Mouse (Mus musculus) megakaryocyte, embryonic 14.5 days (primary cell): ENCODE data around the gene Gbp5. TPM values are rescaled to one million over a fixed set of nuclear protein-coding genes. Genes with fewer than 3 reads are reported as not detected.
A peak's percentile ranks its signal among the peaks of the same experiment; 100 is the strongest.

ENCODE experiments used
- H3K27me3 ChIP-seq: replicated peaks from 2 replicates; pipeline ENCODE3; 2012; ENCODE audit warnings: inconsistent platforms
- H3K36me3 ChIP-seq: replicated peaks from 2 replicates; pipeline ENCODE3; 2012; ENCODE audit warnings: low read length, inconsistent platforms, mixed read lengths
- H3K4me1 ChIP-seq: 2 replicates; pipeline ENCODE4 v1.6.1; 2012; ENCODE audit warnings: inconsistent platforms
- H3K4me3 ChIP-seq: replicated peaks from 2 replicates; pipeline ENCODE3; 2012; ENCODE audit warnings: moderate library complexity, mild to moderate bottlenecking, inconsistent platforms
- H3K9me3 ChIP-seq: 2 replicates; pipeline ENCODE4 v1.6.1; 2012; ENCODE audit warnings: inconsistent platforms
- FLI1 ChIP-seq: IDR thresholded peaks from 2 replicates; pipeline ENCODE4 v1.6.1; 2012; ENCODE audit warnings: low read length, inconsistent platforms, mixed read lengths
- GATA1 ChIP-seq: IDR thresholded peaks from 3 replicates; pipeline ENCODE4 v1.6.1; 2012; ENCODE audit warnings: mixed read lengths, low read length, inconsistent platforms, borderline replicate concordance
- polyA plus RNA-seq: library from polyadenylated mRNA; stranded (reverse); fragments of >175 nt; gene quantifications from 2 replicates; pipeline ENCODE4 v1.2.3, GENCODE M21; 2012; ENCODE audit warnings: low replicate concordance; ENCODE audit not compliant: insufficient read depth

The Gbp5 gene
- polyA plus RNA-seq, 1 experiment = 0.45 TPM

DNA sequence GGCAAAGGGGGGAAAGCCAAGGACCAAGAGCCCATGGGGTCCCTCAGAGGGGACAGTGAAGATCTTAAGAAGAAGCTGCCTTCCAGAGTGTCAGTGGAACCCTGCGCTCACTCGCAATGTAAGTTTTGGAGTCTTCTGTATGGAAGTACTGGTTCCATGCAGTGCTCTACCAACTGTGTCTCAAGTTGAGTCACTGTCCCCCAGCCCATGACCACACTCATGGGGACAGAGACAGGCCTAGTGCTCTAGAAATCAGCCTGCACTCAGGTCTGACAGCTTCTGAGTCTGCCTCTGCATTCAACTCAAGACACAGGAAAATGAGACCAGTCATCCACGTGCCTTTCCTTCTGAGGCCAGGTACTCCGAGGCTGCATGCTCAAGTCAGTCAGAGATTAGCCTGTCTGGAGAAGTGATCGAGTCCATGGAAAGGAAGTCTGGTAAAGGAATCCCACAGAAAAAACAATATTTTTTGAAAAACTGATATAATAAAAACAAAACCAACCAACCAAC, 1.4 kb downstream of the Gbp5 start:
- Histone ChIP-seq H3K36me3 (no peaks in the 10 kb centered on the region), H3K4me1 (peaks cover 33% of the 10 kb centered on the region), H3K4me3 (no peak overlapping the region), H3K27me3 (peaks cover 5% of the 10 kb centered on the region), H3K9me3 (no peaks in the 10 kb centered on the region)
- TF ChIP-seq GATA1 (no peak), FLI1 (no peak)

DNA sequence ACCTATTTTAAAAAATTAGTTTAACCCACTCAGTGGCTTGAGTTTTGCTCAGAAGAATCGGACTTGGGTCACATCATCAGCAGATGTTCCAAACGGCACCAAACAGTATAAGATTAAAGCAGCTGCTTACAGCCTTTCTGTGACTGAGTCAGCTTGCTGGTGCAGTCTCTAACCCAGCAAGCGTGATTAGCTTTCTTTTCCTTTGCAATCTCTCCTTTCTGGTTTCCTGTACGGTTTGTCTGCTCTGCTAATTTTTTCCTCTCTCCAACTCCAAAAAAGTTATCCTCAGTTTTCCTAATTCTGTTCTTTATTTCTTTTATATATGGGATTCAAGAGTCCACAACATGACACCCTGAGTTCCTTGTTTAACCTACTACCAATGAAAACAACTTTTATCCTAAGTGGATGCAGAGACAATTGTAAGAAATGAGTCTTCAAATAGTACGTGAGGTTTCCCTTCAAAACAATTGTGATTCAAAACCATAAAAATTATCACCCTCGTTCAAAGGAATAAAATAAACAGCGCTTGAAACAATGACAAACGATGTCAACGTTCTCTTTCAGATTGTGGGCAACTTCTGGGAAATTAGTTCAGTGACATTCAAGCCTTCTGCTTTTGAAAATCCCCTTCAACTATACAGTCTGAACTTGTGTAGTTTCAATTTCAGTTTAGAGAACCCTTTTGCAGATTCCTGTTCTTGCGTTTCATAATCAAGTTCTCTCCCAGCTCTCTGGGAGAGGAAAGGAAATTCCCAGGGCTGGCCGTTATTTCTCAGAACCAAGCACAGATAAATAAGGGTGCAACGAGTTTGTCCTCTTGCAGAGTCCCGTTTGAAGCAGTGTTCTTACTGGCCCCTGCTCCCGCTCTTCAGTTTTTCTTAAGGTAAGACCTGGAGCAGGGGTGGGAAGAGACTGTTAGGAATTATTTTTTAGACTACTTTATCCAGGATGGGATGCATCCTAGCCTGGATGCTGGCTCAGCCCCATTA, 2.6 kb downstream of the Gbp5 start:
- Histone ChIP-seq H3K9me3 (no peaks in the 10 kb centered on the region), H3K36me3 (no peaks in the 10 kb centered on the region), H3K4me1 (peaks cover 33% of the 10 kb centered on the region), H3K4me3 (peak overlapping the region; percentile 87), H3K27me3 (peaks cover 10% of the 10 kb centered on the region)
- no peak for TF ChIP-seq GATA1
- no peak for TF ChIP-seq FLI1

DNA sequence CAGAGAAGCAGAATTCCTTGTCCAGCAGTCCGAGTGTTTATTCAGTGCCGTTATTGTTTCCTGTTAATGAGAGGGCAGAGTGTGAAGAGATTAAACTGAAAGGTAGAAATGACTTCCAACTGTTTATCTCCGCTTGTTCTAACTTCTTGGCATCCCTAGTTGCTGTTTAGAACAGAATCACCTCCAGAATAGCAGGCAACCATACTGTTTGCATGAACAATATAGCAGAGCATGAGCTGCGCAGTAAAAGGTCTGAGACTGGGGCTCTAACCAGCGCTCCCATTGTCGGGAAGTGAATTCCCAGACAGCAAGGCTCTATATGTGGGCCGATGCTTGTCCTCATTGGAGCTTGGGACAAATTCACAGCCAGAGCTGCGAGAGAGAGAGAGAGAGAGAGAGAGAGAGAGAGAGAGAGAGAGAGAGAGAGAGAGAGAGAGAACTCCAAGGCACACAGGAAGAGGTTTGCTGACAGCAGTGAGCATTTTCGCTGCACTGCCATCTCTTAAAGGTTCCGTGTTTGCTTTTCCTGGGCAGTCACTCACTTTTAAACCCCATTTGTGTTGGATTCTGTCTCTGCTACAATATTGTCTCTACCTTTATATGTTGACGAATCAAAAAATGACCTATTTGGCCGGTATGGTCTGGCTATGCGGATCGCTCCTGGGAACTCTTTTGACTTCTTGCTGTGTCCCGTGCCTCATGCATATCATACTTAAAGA, 3.5 kb downstream of the Gbp5 start:
- Histone ChIP-seq H3K4me1 (peaks cover 33% of the 10 kb centered on the region), H3K4me3 (peak overlapping the region; percentile 87), H3K36me3 (no peaks in the 10 kb centered on the region)

DNA sequence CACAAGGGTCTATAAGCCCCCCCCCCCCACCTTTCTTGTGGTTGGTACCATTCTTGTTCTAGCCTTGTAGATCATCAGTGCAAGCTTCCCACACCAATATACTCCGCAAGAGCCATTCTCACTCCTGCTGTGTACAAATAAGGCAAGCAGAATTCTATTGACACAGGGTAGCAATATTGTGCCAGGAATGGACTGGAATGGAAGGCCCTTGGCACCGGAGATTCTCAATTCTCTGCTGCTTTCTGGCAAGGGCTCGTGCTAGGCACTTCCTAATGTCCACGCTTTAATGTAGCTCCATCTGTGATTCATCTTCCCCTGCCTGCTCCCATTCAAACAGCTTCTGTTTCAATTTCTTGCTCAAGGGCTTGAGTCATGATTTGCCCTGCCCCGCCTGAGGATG, 5.2 kb downstream of the Gbp5 start:
- no peak for TF ChIP-seq GATA1
- TF ChIP-seq FLI1 = no peak
- Histone ChIP-seq H3K4me3 (no peak overlapping the region), H3K4me1 (peaks cover 25% of the 10 kb centered on the region), H3K27me3 (peaks cover 16% of the 10 kb centered on the region), H3K36me3 (no peaks in the 10 kb centered on the region), H3K9me3 (no peaks in the 10 kb centered on the region)

More for the DNA sequence above, 3.5 kb downstream of the Gbp5 start:
- TF ChIP-seq GATA1 (no peak), FLI1 (no peak)
- Histone ChIP-seq H3K9me3 (no peaks in the 10 kb centered on the region), H3K27me3 (peaks cover 10% of the 10 kb centered on the region)

DNA sequence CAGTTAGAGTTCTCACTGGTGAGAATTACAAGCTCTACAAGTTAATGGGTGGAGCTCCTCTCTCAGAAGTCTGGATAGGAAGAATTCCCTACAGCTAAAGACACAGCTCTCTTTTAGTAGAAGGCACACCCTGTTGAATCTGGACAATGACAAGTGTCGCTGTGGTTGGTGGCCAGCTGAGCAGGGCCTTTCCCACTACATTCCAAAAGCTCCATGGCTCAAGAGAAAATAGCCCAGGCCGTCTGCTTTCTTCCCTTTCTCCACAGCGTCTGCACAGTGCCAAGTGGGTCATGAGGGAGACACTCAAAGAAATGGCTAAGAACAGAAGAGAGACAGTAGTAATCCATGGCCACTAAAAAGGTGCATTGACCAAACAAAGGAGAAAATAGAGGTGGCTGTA, 34.3 kb downstream of the Gbp5 start:
- Histone ChIP-seq H3K4me3 (no peak overlapping the region), H3K36me3 (no peaks in the 10 kb centered on the region), H3K4me1 (peaks cover 34% of the 10 kb centered on the region), H3K9me3 (no peaks in the 10 kb centered on the region), H3K27me3 (peaks cover 2% of the 10 kb centered on the region)
- TF ChIP-seq FLI1 (no peak), GATA1 (no peak)

DNA sequence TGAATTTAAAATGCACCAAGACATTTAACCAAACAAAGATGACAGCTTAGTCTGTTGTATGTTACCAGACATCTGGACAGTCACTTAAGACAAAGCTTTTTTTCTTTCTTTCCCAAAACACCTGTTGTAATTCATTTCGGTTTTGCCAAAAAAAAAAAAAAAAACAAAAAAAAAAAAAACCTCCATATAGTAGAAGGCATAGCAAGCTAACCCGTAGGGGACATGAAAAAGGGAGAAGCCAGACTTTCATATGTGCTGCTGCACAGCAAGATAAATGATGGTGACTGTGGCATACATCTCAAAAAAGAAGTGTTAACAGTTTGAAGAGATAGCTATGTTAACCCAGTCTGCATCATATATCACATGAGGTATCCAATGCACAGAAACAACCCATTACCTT, 35.8 kb downstream of the Gbp5 start:
- H3K27me3 ChIP-seq = peaks cover 2% of the 10 kb centered on the region
- peaks cover 5% of the 10 kb centered on the region for H3K36me3 ChIP-seq
- TF ChIP-seq FLI1 (no peak), GATA1 (no peak)
- H3K4me3 ChIP-seq = peak overlapping the region; percentile 99
- peaks cover 34% of the 10 kb centered on the region for H3K4me1 ChIP-seq
- H3K9me3 ChIP-seq = no peaks in the 10 kb centered on the region

DNA sequence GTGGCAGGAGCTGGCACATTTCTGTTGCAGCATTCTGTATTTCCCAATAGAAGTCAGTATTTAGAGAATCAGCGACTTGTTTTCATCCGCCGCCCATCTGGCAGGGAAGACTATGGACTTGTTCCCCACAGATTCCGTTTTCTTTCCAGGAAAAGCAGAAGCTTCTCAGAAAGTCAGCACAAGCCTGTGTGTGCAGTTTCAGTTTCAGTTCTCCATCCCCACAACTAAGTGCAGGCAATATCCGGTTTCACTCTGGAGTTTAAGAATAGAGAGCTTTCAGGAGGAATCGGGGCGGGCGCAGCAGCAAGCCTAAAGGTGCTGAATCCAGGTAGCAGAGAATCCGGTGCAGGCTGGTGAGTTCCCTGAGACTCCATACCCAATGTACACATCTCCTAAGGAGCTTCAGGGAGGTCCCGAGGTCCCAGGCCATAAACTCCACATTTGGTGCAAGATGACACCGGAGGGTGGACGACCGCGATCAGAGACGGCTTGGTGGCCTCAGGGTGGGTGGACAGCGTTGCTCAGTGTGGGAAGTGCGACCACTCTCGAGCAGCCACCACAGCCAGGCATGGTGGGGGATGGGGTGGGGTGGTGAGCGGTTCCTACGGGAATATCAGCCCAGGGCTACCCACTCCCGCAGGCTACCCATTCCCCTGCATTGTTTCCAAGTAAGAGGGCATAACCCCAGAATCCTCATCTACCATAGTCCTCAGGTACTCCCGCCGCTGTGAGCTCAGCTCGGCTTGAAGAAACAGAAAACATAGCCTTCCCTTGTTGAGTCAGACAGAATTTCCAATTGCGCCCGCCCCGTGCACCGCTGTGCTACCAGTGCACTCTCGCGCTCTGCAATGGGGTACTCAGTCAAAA, 36.5 kb downstream of the Gbp5 start, which contains the start of gene Gbp7:
Gene Gbp7 (plus strand): TSS at position 256 of the 867 bp plus-strand sequence.
- Histone ChIP-seq H3K36me3 (peaks cover 6% of the 10 kb centered on the region), H3K4me1 (peaks cover 38% of the 10 kb centered on the region), H3K4me3 (peak within 1 kb of the TSS; percentile 99), H3K27me3 (peaks cover 2% of the 10 kb centered on the region), H3K9me3 (no peaks in the 10 kb centered on the region)
- no peak for TF ChIP-seq GATA1
- no peak for TF ChIP-seq FLI1

DNA sequence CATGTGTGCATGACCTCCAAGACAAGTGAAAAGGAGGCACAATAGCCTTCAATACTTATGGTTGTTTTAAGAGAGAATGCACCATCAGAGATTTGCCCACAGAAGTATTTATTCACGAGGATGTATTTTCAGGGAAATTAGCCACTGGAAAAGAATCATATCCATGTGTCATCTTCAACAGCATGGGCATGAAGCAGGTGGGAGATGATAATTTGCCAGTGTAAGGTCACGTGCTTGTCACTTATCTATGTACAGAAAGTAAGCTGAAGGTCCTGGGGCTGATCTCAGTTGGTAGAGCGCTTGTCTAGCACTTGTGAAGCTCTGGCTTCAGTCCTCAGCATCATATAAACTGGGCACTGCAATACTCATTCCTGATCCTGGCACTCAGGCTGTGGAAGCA, 37.8 kb downstream of the Gbp5 start:
- Histone ChIP-seq H3K4me3 (peak overlapping the region; percentile 25), H3K27me3 (peaks cover 1% of the 10 kb centered on the region), H3K9me3 (no peaks in the 10 kb centered on the region), H3K4me1 (peaks cover 38% of the 10 kb centered on the region), H3K36me3 (peaks cover 13% of the 10 kb centered on the region)
- TF ChIP-seq GATA1 (no peak), FLI1 (no peak)

DNA sequence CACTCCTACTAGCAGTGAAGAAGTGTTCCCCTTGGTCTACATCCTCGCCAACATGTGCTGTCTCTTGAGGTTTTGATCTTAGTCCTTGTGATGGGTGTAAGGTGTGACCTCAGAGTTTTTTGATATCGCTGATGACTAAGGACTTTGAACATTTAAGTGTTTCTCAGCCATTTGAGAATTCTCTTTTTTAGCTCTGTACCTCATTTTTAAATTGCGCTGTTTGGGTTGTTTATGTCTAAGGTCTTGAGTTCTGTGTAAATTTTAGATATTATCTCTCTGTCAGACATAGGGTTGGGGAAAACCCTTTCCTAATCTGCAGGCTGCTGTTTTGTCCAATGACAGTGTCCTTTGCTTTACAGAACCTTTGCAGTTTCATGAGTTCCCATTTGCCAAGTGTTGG, 39.4 kb downstream of the Gbp5 start:
- H3K4me3 ChIP-seq = no peak overlapping the region
- TF ChIP-seq GATA1 = no peak
- no peak for TF ChIP-seq FLI1
- H3K9me3 ChIP-seq = no peaks in the 10 kb centered on the region
- H3K4me1 ChIP-seq = peaks cover 33% of the 10 kb centered on the region
- no peaks in the 10 kb centered on the region for H3K27me3 ChIP-seq
- H3K36me3 ChIP-seq = peaks cover 29% of the 10 kb centered on the region
